Mouse (Mus musculus) limb, embryonic 10.5 days (tissue): Measurements from ENCODE around the gene 4931422A03Rik. TPM values are rescaled to one million over a fixed set of nuclear protein-coding genes. Genes with fewer than 3 reads are reported as not detected.
A peak's percentile ranks its signal among the peaks of the same experiment; 100 is the strongest.

Source experiments
- DNase-seq: peaks from one replicate; pipeline ENCODE4 v3.0.0-alpha.2; 2017; ENCODE audit warnings: low spot score
- H3K27ac ChIP-seq: fragments of 300-500 bp; sonication (generic); 2 replicates; pipeline ENCODE4 v1.5.1; 2016; ENCODE audit warnings: mild to moderate bottlenecking
- H3K27me3 ChIP-seq: fragments of 300-500 bp; sonication (generic); 2 replicates; pipeline ENCODE4 v1.6.1; 2016; ENCODE audit warnings: low read depth, mild to moderate bottlenecking; ENCODE audit not compliant: poor library complexity, severe bottlenecking
- H3K36me3 ChIP-seq: fragments of 300-500 bp; sonication (generic); 2 replicates; pipeline ENCODE4 v1.6.1; 2016; ENCODE audit warnings: mild to moderate bottlenecking, moderate library complexity
- H3K4me1 ChIP-seq: fragments of 300-500 bp; sonication (generic); 2 replicates; pipeline ENCODE4 v1.6.1; 2016
- H3K4me3 ChIP-seq: fragments of 300-500 bp; sonication (generic); 2 replicates; pipeline ENCODE4 v1.5.1; 2016; ENCODE audit warnings: mild to moderate bottlenecking, moderate library complexity
- H3K9me3 ChIP-seq: fragments of 300-500 bp; sonication (generic); replicated peaks from 2 replicates; pipeline ENCODE4 v1.6.1; 2016; ENCODE audit warnings: mild to moderate bottlenecking
- WGBS: fragments of 180-500 bp; shearing (Covaris S2); methylation state at CpG from one replicate; pipeline ENCODE4 v1.1.7; 2016; 5-methylcytosine and 5-hydroxymethylcytosine counted together
- polyA plus RNA-seq: library from polyadenylated mRNA; unstranded; fragments of >200 nt; fragmentation: Nextera tagmentation; extraction: Ambion mirVana; gene quantifications from 2 replicates; pipeline ENCODE4 v1.2.1, GENCODE M21; 2016

The 4931422A03Rik gene
- polyA plus RNA-seq, 1 experiment from 2014 or later: 3.4 TPM

DNA sequence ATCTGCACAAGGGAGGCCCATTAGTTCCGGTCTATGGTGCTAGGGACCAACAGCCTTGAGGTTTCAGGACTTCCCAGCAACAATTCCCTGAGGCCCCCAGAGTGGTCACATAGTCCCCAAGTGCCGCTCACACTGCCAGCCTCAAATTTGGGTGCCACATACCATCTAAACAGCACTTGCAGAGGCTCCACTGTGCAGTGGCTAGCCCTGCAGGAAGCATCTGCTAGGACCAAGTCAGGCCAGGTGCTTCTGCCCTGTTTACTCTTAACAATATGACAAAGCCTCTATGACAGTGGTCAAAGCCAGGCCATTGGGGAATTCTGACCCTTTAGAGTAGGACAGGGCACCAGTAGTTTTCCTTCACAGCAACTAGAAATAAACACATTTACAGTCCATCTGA, 91.5 kb downstream of the 4931422A03Rik start:
- WGBS: 90% methylated on average over 2 of the region's 2 CpGs

GRCm38 (mm10) chr2:103935691-103936435, 92.3 kb downstream of the 4931422A03Rik start:
- Histone ChIP-seq H3K27ac (no peak overlapping the region), H3K4me3 (no peak overlapping the region), H3K36me3 (no peaks in the 10 kb centered on the region), H3K4me1 (peaks cover 28% of the 10 kb centered on the region), H3K27me3 (0 out of 2 replicates have a peak, but pooled peaks cover 4% of the 10 kb centered on the region), H3K9me3 (no peaks in the 10 kb centered on the region)
- DNase-seq: no peak
- WGBS: 77% methylated on average over 10 of the region's 10 CpGs

More for the DNA sequence above, 91.5 kb downstream of the 4931422A03Rik start:
- no peak overlapping the region for H3K27ac ChIP-seq
- H3K9me3 ChIP-seq: no peaks in the 10 kb centered on the region
- H3K4me3 ChIP-seq: no peak overlapping the region
- DNase-seq: no peak
- H3K4me1 ChIP-seq: peaks cover 20% of the 10 kb centered on the region
- 0 out of 2 replicates have a peak, but pooled peaks cover 7% of the 10 kb centered on the region for H3K27me3 ChIP-seq
- H3K36me3 ChIP-seq: no peaks in the 10 kb centered on the region

- H3K36me3 ChIP-seq: no peaks in the 10 kb centered on the region
- 90% methylated on average over 3 of the region's 3 CpGs for WGBS
These were observed 93.5 kb downstream of the 4931422A03Rik start for GRCm38 (mm10) chr2:103934670-103935069.

DNA sequence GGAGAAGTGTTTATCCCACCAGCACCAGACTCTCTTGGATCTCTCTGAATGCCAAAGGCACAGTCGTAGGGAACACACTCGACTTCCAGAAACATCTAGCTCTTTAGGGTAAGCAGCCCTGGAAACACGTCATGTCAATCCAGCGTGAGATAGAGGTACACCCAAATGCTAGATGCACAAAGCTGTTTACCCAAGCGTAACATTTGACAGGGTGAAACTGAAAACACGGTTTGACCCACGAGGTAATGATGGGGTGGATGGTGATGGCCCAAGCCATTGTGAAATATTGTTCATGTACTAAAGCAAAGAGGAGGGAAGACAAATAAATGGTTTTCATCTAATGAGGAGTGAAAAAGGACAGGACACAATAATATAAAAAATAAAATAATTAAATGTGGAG, 93.9 kb downstream of the 4931422A03Rik start:
- WGBS: 79% methylated on average over 7 of the region's 7 CpGs
- no peak for DNase-seq
- H3K4me3 ChIP-seq: no peak overlapping the region
- no peaks in the 10 kb centered on the region for H3K36me3 ChIP-seq
- no peaks in the 10 kb centered on the region for H3K27me3 ChIP-seq
- no peak overlapping the region for H3K27ac ChIP-seq
- H3K4me1 ChIP-seq: peaks cover 44% of the 10 kb centered on the region
- no peaks in the 10 kb centered on the region for H3K9me3 ChIP-seq

More at GRCm38 (mm10) chr2:103934670-103935069, 93.5 kb downstream of the 4931422A03Rik start:
- no peak overlapping the region for H3K4me3 ChIP-seq
- H3K27ac ChIP-seq: no peak overlapping the region
- H3K4me1 ChIP-seq: peaks cover 40% of the 10 kb centered on the region
- no peaks in the 10 kb centered on the region for H3K9me3 ChIP-seq
- no peak for DNase-seq
- no peaks in the 10 kb centered on the region for H3K27me3 ChIP-seq

GRCm38 (mm10) chr2:103932480-103932879, 95.7 kb downstream of the 4931422A03Rik start:
- no peaks in the 10 kb centered on the region for H3K27me3 ChIP-seq
- WGBS: 82% methylated on average over 9 of the region's 9 CpGs
- no peak overlapping the region for H3K4me3 ChIP-seq
- H3K27ac ChIP-seq: no peak overlapping the region
- peaks cover 62% of the 10 kb centered on the region for H3K4me1 ChIP-seq
- DNase-seq: no peak
- no peaks in the 10 kb centered on the region for H3K9me3 ChIP-seq
- H3K36me3 ChIP-seq: no peaks in the 10 kb centered on the region

GRCm38 (mm10) chr2:103932025-103932424, 96.1 kb downstream of the 4931422A03Rik start:
- H3K27ac ChIP-seq: peak overlapping the region; percentile 59; the same call in 1 of the 2 replicates
- no peak for DNase-seq
- H3K36me3 ChIP-seq: no peaks in the 10 kb centered on the region
- H3K9me3 ChIP-seq: no peaks in the 10 kb centered on the region
- no peak overlapping the region for H3K4me3 ChIP-seq
- peaks cover 67% of the 10 kb centered on the region for H3K4me1 ChIP-seq
- WGBS: 69% methylated on average over 2 of the region's 2 CpGs
- H3K27me3 ChIP-seq: no peaks in the 10 kb centered on the region

- H3K4me1 ChIP-seq: peaks cover 70% of the 10 kb centered on the region
- H3K9me3 ChIP-seq: no peaks in the 10 kb centered on the region
- no peak overlapping the region for H3K4me3 ChIP-seq
- peak overlapping the region; percentile 59 for H3K27ac ChIP-seq
- 74% methylated on average over 7 of the region's 7 CpGs for WGBS
- no peaks in the 10 kb centered on the region for H3K27me3 ChIP-seq
- DNase-seq: no peak
- no peaks in the 10 kb centered on the region for H3K36me3 ChIP-seq
These were observed 96.7 kb downstream of the 4931422A03Rik start for GRCm38 (mm10) chr2:103931511-103931911.

- Histone ChIP-seq H3K4me1 (peaks cover 66% of the 10 kb centered on the region), H3K36me3 (no peaks in the 10 kb centered on the region), H3K27ac (peak overlapping the region; percentile 59), H3K9me3 (no peaks in the 10 kb centered on the region), H3K4me3 (no peak overlapping the region), H3K27me3 (no peaks in the 10 kb centered on the region)
- DNase-seq: peak; percentile 51
- 33% methylated on average over 13 of the region's 13 CpGs for WGBS
These were observed 97.7 kb downstream of the 4931422A03Rik start for GRCm38 (mm10) chr2:103930306-103931019.

DNA sequence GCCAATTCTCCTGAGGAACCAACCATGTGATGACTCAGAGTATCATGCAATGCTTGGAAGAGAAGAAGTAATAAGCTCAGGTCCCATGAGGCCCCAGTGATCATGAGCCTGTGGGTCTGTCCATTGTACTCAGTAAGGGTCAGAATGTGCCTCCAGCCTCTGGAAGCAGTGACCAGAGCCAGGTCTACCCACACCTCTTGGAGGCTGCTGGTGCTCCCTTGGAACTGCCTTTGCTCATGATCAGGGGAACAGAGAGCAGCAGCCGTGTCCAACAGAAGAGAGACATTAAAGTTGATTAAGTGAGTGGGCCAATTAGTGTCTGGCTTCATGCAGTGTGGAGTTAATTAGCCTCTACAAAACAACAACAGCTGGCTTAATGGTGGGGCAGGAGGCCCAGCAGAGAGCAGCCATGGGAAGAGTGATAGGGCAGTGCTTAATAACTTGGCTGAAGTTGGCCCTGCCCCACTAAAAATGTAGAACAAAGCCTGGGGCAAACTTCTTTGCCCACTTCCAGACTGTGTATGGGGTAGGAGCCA, 100.5 kb downstream of the 4931422A03Rik start:
- peak overlapping the region; percentile 76 for H3K27ac ChIP-seq
- H3K4me1 ChIP-seq: peaks cover 70% of the 10 kb centered on the region
- H3K27me3 ChIP-seq: no peaks in the 10 kb centered on the region
- H3K4me3 ChIP-seq: no peak overlapping the region
- peak; percentile 58 for DNase-seq
- no peaks in the 10 kb centered on the region for H3K36me3 ChIP-seq
- H3K9me3 ChIP-seq: no peaks in the 10 kb centered on the region
- 18% methylated on average over 1 of the region's 1 CpGs for WGBS

- 89% methylated on average over 4 of the region's 4 CpGs for WGBS
- H3K4me3 ChIP-seq: no peak overlapping the region
- DNase-seq: no peak
- H3K4me1 ChIP-seq: peaks cover 62% of the 10 kb centered on the region
- no peaks in the 10 kb centered on the region for H3K27me3 ChIP-seq
- H3K27ac ChIP-seq: peak overlapping the region; percentile 76; the same call in 1 of the 2 replicates
- H3K9me3 ChIP-seq: no peaks in the 10 kb centered on the region
- no peaks in the 10 kb centered on the region for H3K36me3 ChIP-seq
These were observed 101.5 kb downstream of the 4931422A03Rik start for GRCm38 (mm10) chr2:103926586-103927113.

DNA sequence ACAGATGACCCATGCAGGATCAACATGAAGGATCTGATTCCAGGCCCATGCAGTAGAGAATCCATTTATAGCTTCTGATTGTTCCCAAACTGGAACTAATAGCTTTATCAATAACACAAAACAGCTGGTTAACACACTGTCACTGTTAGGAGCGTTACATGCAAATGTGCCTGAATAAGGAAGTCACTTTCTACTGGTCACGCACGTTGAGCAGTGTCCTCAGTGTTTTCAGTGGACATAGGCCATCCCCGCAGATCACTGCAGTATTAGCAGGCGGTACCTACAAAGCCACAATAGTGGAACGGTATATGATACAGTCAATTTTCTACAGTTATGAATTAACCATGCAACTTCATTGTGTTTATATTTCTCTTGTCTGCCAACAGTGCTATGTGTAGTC, 108.7 kb downstream of the 4931422A03Rik start:
- Histone ChIP-seq H3K36me3 (no peaks in the 10 kb centered on the region), H3K4me1 (no peaks in the 10 kb centered on the region), H3K9me3 (no peaks in the 10 kb centered on the region), H3K27ac (no peak overlapping the region), H3K27me3 (no peaks in the 10 kb centered on the region), H3K4me3 (no peak overlapping the region)
- 92% methylated on average over 6 of the region's 6 CpGs for WGBS
- no peak for DNase-seq

DNA sequence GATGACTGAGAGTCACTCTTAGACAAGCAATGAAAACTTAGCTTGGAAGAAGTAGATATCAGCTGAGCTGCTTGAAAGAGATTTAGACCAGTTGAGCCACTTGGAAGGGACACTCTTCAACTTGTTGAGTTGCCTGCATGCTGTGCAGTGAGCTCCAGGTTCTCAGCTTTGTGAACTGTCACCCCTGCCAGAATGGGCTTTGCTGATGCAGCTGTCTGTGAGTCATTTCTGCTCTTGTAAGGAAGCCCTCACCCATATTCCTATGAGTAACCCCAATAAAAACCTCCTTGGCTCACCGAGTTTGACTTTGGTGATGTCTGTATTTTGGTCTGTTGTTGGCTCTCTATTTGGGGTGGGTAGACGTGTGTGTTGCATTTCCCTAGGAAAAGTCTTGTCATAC, 109.8 kb downstream of the 4931422A03Rik start:
- no peaks in the 10 kb centered on the region for H3K27me3 ChIP-seq
- 86% methylated on average over 2 of the region's 2 CpGs for WGBS
- no peaks in the 10 kb centered on the region for H3K9me3 ChIP-seq
- no peaks in the 10 kb centered on the region for H3K4me1 ChIP-seq
- no peak overlapping the region for H3K4me3 ChIP-seq
- H3K27ac ChIP-seq: no peak overlapping the region
- H3K36me3 ChIP-seq: no peaks in the 10 kb centered on the region
- DNase-seq: no peak

DNA sequence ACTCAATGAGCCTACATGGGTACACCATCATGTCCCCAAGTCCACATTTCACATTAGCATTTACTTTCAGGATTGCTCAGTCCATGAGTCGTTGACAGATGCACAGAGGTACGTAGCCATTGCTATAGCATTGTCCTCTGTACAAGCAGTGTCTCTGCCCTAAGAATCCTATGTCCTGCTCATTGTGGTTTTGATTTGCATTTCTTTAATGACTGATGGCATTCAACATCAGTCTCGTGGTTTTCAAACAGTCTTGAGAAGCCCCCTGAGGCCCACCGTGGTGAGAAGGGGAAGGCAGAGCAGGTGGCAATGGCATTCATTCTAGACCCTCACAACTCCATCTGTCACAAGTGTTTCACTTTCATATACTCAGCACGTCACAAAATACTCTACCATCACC, 110.8 kb downstream of the 4931422A03Rik start:
- H3K4me1 ChIP-seq: no peaks in the 10 kb centered on the region
- no peaks in the 10 kb centered on the region for H3K36me3 ChIP-seq
- H3K27ac ChIP-seq: no peak overlapping the region
- H3K9me3 ChIP-seq: no peaks in the 10 kb centered on the region
- H3K27me3 ChIP-seq: no peaks in the 10 kb centered on the region
- H3K4me3 ChIP-seq: no peak overlapping the region
- 85% methylated on average over 5 of the region's 5 CpGs for WGBS
- no peak for DNase-seq
